Mouse (Mus musculus) testis, adult 2 months (tissue): ENCODE measurements at regions not wholly inside any gene's neighbourhood (a gene's known extent, or its start where the extent isn't known, plus 50 kb on each side); places are given as distances from the start of the nearest gene placed in this dataset.

Experiments
- H3K27ac ChIP-seq: fragments of 200-500 bp; 2 replicates; pipeline ENCODE4 v1.5.1; 2012; ENCODE audit warnings: low read depth, low read length; ENCODE audit not compliant: control insufficient read depth, insufficient read depth
- H3K27me3 ChIP-seq: fragments of 200-500 bp; 2 replicates; pipeline ENCODE4 v1.6.1; 2012; ENCODE audit warnings: mild to moderate bottlenecking, low read length, moderate library complexity; ENCODE audit not compliant: control insufficient read depth, insufficient read depth
- H3K36me3 ChIP-seq: fragments of 200-500 bp; 2 replicates; pipeline ENCODE4 v1.6.1; 2012; ENCODE audit warnings: mild to moderate bottlenecking, low read length; ENCODE audit not compliant: control insufficient read depth, insufficient read depth
- H3K4me1 ChIP-seq: fragments of 200-500 bp; 2 replicates; pipeline ENCODE4 v1.6.1; 2012; ENCODE audit warnings: low read length; ENCODE audit not compliant: control insufficient read depth, insufficient read depth
- H3K4me3 ChIP-seq: fragments of 200-500 bp; 2 replicates; pipeline ENCODE4 v1.5.1; 2012; ENCODE audit warnings: low read depth, mild to moderate bottlenecking, low read length, moderate library complexity, mixed read lengths; ENCODE audit not compliant: control insufficient read depth
- CTCF ChIP-seq: fragments of 200-500 bp; IDR thresholded peaks from 2 replicates; pipeline ENCODE4 v1.5.1; 2012; ENCODE audit warnings: low read depth, mild to moderate bottlenecking, inconsistent platforms, low read length, moderate library complexity; ENCODE audit not compliant: control insufficient read depth, insufficient read depth, insufficient replicate concordance
- POLR2A ChIP-seq: fragments of 200-500 bp; IDR thresholded peaks from 2 replicates; pipeline ENCODE4 v1.6.1; 2012; ENCODE audit warnings: low read depth, mild to moderate bottlenecking, inconsistent platforms, low read length, moderate library complexity; ENCODE audit not compliant: control insufficient read depth

- no peaks in the 10 kb centered on the region for H3K36me3 ChIP-seq
- no peak overlapping the region for H3K27ac ChIP-seq
- H3K4me3 ChIP-seq: no peak overlapping the region
- no peaks in the 10 kb centered on the region for H3K27me3 ChIP-seq
- peaks cover 5% of the 10 kb centered on the region for H3K4me1 ChIP-seq
- no peak for TF ChIP-seq POLR2A
- TF ChIP-seq CTCF: no peak
These were observed 83.8 kb downstream of the Eif4e start for GRCm38 (mm10) chr3:138609749-138610148.

GRCm38 (mm10) chr3:138612884-138613653 is 87.1 kb downstream of the Eif4e start:
- Histone ChIP-seq H3K27ac (no peak overlapping the region), H3K4me1 (peaks cover 5% of the 10 kb centered on the region), H3K27me3 (no peaks in the 10 kb centered on the region), H3K4me3 (no peak overlapping the region), H3K36me3 (no peaks in the 10 kb centered on the region)
- TF ChIP-seq CTCF (no peak), POLR2A (no peak)

GRCm38 (mm10) chr3:138613680-138614079 is 87.7 kb downstream of the Eif4e start:
- H3K4me3 ChIP-seq: no peak overlapping the region
- no peaks in the 10 kb centered on the region for H3K27me3 ChIP-seq
- TF ChIP-seq CTCF: no peak
- no peak for TF ChIP-seq POLR2A
- H3K4me1 ChIP-seq: peaks cover under 1% of the 10 kb centered on the region; the same call in 1 of the 2 replicates
- H3K36me3 ChIP-seq: no peaks in the 10 kb centered on the region
- no peak overlapping the region for H3K27ac ChIP-seq

GRCm38 (mm10) chr3:138614899-138615298 is 88.9 kb downstream of the Eif4e start:
- H3K4me1 ChIP-seq: no peaks in the 10 kb centered on the region
- H3K4me3 ChIP-seq: no peak overlapping the region
- H3K27me3 ChIP-seq: no peaks in the 10 kb centered on the region
- no peaks in the 10 kb centered on the region for H3K36me3 ChIP-seq
- no peak overlapping the region for H3K27ac ChIP-seq
- no peak for TF ChIP-seq POLR2A

- no peak overlapping the region for H3K4me3 ChIP-seq
- TF ChIP-seq CTCF (no peak), POLR2A (no peak)
- no peak overlapping the region for H3K27ac ChIP-seq
- H3K27me3 ChIP-seq: no peaks in the 10 kb centered on the region
- no peaks in the 10 kb centered on the region for H3K4me1 ChIP-seq
- no peaks in the 10 kb centered on the region for H3K36me3 ChIP-seq
These were observed 94.3 kb downstream of the Eif4e start for GRCm38 (mm10) chr3:138620263-138620662.

GRCm38 (mm10) chr3:138624128-138624527 is 98.1 kb downstream of the Eif4e start:
- no peak for TF ChIP-seq CTCF
- TF ChIP-seq POLR2A: no peak
- Histone ChIP-seq H3K4me3 (no peak overlapping the region), H3K4me1 (no peaks in the 10 kb centered on the region), H3K27me3 (no peaks in the 10 kb centered on the region), H3K36me3 (no peaks in the 10 kb centered on the region), H3K27ac (no peak overlapping the region)

- no peaks in the 10 kb centered on the region for H3K36me3 ChIP-seq
- no peaks in the 10 kb centered on the region for H3K27me3 ChIP-seq
- no peak overlapping the region for H3K27ac ChIP-seq
- TF ChIP-seq CTCF (no peak), POLR2A (no peak)
- no peaks in the 10 kb centered on the region for H3K4me1 ChIP-seq
- no peak overlapping the region for H3K4me3 ChIP-seq
These were observed 100.3 kb downstream of the Eif4e start for GRCm38 (mm10) chr3:138626230-138626629.

GRCm38 (mm10) chr3:138630231-138630630 is 104.3 kb downstream of the Eif4e start:
- Histone ChIP-seq H3K27me3 (no peaks in the 10 kb centered on the region), H3K36me3 (no peaks in the 10 kb centered on the region), H3K4me3 (no peak overlapping the region), H3K27ac (no peak overlapping the region), H3K4me1 (peaks cover 4% of the 10 kb centered on the region)
- no peak for TF ChIP-seq CTCF
- no peak for TF ChIP-seq POLR2A
